Mouse (Mus musculus): ENCODE measurements at regions not wholly inside any gene's neighbourhood (a gene's known extent, or its start where the extent isn't known, plus 50 kb on each side); places are given as distances from the start of the nearest gene placed in this dataset. TPM values are rescaled to one million over a fixed set of nuclear protein-coding genes. Genes with fewer than 3 reads are reported as not detected.

GRCm38 (mm10) chr15:87476862-87477490 lies 67.1 kb upstream of the Fam19a5 start:
- Histone ChIP-seq H3K4me1 (replicated peaks) (no peaks in the 10 kb centered on the region; the same call in 1 of the 2 replicates), H3K4me3 (no peak overlapping the region), H3K27me3 (no peaks in the 10 kb centered on the region), H3K36me3 (no peaks in the 10 kb centered on the region), H3K9me3 (no peaks in the 10 kb centered on the region), H3K9ac (no peak overlapping the region), H3K4me2 (no peak overlapping the region), H3K27ac (replicated peaks) (no peak overlapping the region)
- ATAC-seq (ENCODE audit: low FRiP score, low read depth), result no peak
- WGBS, result 85% methylated on average over 14 of the region's 14 CpGs

- 81% methylated on average over 3 of the region's 3 CpGs for WGBS
- Histone ChIP-seq H3K4me1 (replicated peaks) (peaks cover 4% of the 10 kb centered on the region), H3K9me3 (no peaks in the 10 kb centered on the region), H3K27me3 (no peaks in the 10 kb centered on the region), H3K9ac (no peak overlapping the region), H3K4me3 (no peak overlapping the region), H3K27ac (replicated peaks) (no peak overlapping the region), H3K36me3 (no peaks in the 10 kb centered on the region), H3K4me2 (no peak overlapping the region)
- no peak for ATAC-seq (ENCODE audit: low FRiP score, low read depth)
These were observed 63.3 kb upstream of the Fam19a5 start for GRCm38 (mm10) chr15:87480758-87481157.

Small RNAs in the stretch of these regions (microRNA-seq; reads per million reads assigned to microRNA genes)
- gene Gm23416, result not detected

All from hindbrain, embryonic 15.5 days (tissue).